14 mouse cellular contexts compared by ENCODE assay signal in the genomic region with DNA sequence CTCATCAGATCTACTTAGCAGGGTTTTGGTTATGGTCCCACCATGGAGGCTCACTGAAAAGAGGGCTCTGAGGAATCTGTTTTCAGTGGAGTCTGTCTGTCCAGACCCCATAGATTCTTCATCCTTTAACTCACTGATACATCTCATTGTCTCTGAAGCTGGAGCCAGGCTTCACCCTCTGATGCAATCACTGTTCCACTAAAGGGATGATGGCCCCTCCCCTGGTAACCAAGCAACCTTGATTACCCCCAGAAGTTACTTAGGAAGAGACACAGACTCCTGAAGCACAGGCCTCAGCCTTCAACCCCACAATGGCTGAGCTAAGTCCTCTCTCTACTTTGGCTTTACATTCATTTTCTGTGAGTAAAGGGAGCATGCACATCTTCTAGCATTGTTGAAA. TPM values are rescaled to one million over a fixed set of nuclear protein-coding genes. Genes with fewer than 3 reads are reported as not detected.
"Had no signal": no experiment of that assay in that cellular context is flagged by ENCODE, and none has a peak within 500 bp of the region (broad histone marks: within the 10 kb centered on the region; RNA-seq: fewer than 3 reads in every experiment).

No protein-coding gene starts in this region.

- DNase-seq: kidney, adult 9 months; kidney, postnatal 36 days; layer of hippocampus, adult 9-11 months; layer of hippocampus, postnatal 36 days; lung, embryonic 14.5 days; lung, postnatal 10 days; lung, postnatal 4 days; right cerebral cortex, adult 18-20 months; right cerebral cortex, postnatal 25 days; spleen, adult 18-20 months; thymus, adult 18-20 months; thymus, postnatal 14 days had no signal

RNA-seq across cellular contexts. Expression of gene Slc1a7, which starts 1.6 kb away (rescaled TPM):
- total RNA-seq: layer of hippocampus, adult 18-20 months; monocyte, adult 5-6 weeks had no signal
